Comparison of ENCODE assay signal across 11 mouse cellular contexts in genomic region chr15:83530233-83530632, GRCm38 (mm10). TPM values are rescaled to one million over a fixed set of nuclear protein-coding genes. Genes with fewer than 3 reads are reported as not detected.
DNase-seq lines count a peak whose midpoint lies in the region; ATAC-seq lines count a peak whose summit lies in the region.
"Had no signal": no experiment of that assay in that cellular context is flagged by ENCODE, and none has a peak within 500 bp of the region (broad histone marks: within the 10 kb centered on the region; RNA-seq: fewer than 3 reads in every experiment).

No protein-coding gene starts in this region.

- peak overlapping the region; percentile 50; the same call in 1 of the 2 replicates for H3K27ac ChIP-seq in limb, embryonic 10.5 days
- H3K27ac ChIP-seq in hindbrain, embryonic 13.5 days = no peak overlapping the region
- H3K27ac ChIP-seq: limb, embryonic 15.5 days had no signal

- H3K4me2 ChIP-seq in hindbrain, embryonic 13.5 days = no peak overlapping the region
- H3K4me2 ChIP-seq: limb, embryonic 15.5 days had no signal

- H3K4me1 ChIP-seq in limb, embryonic 10.5 days = peaks cover 22% of the 10 kb centered on the region
- H3K4me1 ChIP-seq in hindbrain, embryonic 13.5 days (replicated peaks) = peaks cover 17% of the 10 kb centered on the region

- no peak overlapping the region for H3K9ac ChIP-seq in hindbrain, embryonic 13.5 days
- H3K9ac ChIP-seq: limb, embryonic 15.5 days had no signal

- H3K27me3 ChIP-seq in limb, embryonic 10.5 days (ENCODE audit: low read depth, poor library complexity, severe bottlenecking) = peaks cover 56% of the 10 kb centered on the region
- peaks cover 36% of the 10 kb centered on the region for H3K27me3 ChIP-seq in hindbrain, embryonic 13.5 days

- H3K9me3 ChIP-seq in limb, embryonic 10.5 days (replicated peaks) = no peaks in the 10 kb centered on the region
- no peaks in the 10 kb centered on the region for H3K9me3 ChIP-seq in hindbrain, embryonic 13.5 days
- H3K9me3 ChIP-seq: limb, embryonic 15.5 days had no signal

- H3K36me3 ChIP-seq in limb, embryonic 10.5 days = no peaks in the 10 kb centered on the region
- no peaks in the 10 kb centered on the region for H3K36me3 ChIP-seq in hindbrain, embryonic 13.5 days
- H3K36me3 ChIP-seq: limb, embryonic 15.5 days had no signal

- DNase-seq in urinary bladder, postnatal 14 days (ENCODE audit: low spot score) = peak; percentile 75
- DNase-seq in urinary bladder, postnatal 4 days (ENCODE audit: low spot score in 2 of 2) = no peak
- peak; percentile 45 to 56 for DNase-seq in heart, postnatal 14 days
- DNase-seq in limb, embryonic 10.5 days (ENCODE audit: low spot score) = no peak
- DNase-seq in ovary, adult 18-20 months (ENCODE audit: low spot score) = no peak
- DNase-seq: right cerebral cortex, postnatal 14 days; thymus, postnatal 36 days had no signal

- no peak overlapping the region for H3K4me3 ChIP-seq in limb, embryonic 10.5 days
- no peak overlapping the region for H3K4me3 ChIP-seq in hindbrain, embryonic 13.5 days
- H3K4me3 ChIP-seq: limb, embryonic 15.5 days; myocyte had no signal

- ATAC-seq in erythroblast, adult 5-6 weeks (replicated peaks; ENCODE audit: low FRiP score, poor library complexity, severe bottlenecking) = no peak
- ATAC-seq in hindbrain, embryonic 13.5 days (ENCODE audit: low FRiP score) = no peak

- WGBS in limb, embryonic 10.5 days = 73% methylated on average over 9 of the region's 9 CpGs
- 84% methylated on average over 9 of the region's 9 CpGs for WGBS in hindbrain, embryonic 13.5 days

- intact Hi-C loops in heart, postnatal 14 days (cut with DNase I) = no loop called here

RNA-seq across cellular contexts. Expression of gene Bik, which starts 3.6 kb away (rescaled TPM):
- 10 to 100 TPM; 11.2 to 12.9 TPM for total RNA-seq in heart, postnatal 14 days (2021)
- 1.7 and 2.6 TPM in 2 replicates for polyA plus RNA-seq in limb, embryonic 10.5 days (2016; fragmentation: Nextera tagmentation; extraction: Ambion mirVana)
- total RNA-seq in erythroblast, adult 5-6 weeks (2015; ENCODE audit: low replicate concordance) = not detected in 2 replicates
- 0.84 TPM in 1 of 2 replicates, not detected in the other for total RNA-seq in erythroblast, adult 5-6 weeks (2017; ENCODE audit: low replicate concordance)
- polyA plus RNA-seq in hindbrain, embryonic 13.5 days (2015; fragmentation: Nextera tagmentation; extraction: Ambion mirVana) = 0.63 and 1.5 TPM in 2 replicates

RNA-seq across cellular contexts. Expression of gene Ttll1, which starts 19.5 kb away (rescaled TPM):
- total RNA-seq in heart, postnatal 14 days (2021) = 10 to 100 TPM; 43.0 to 43.6 TPM
- polyA plus RNA-seq in limb, embryonic 10.5 days (2016; fragmentation: Nextera tagmentation; extraction: Ambion mirVana) = 22.0 and 25.8 TPM in 2 replicates
- total RNA-seq in erythroblast, adult 5-6 weeks (2015; ENCODE audit: low replicate concordance) = 8.4 and 8.5 TPM in 2 replicates
- total RNA-seq in erythroblast, adult 5-6 weeks (2017; ENCODE audit: low replicate concordance) = 1.8 and 8.3 TPM in 2 replicates
- polyA plus RNA-seq in hindbrain, embryonic 13.5 days (2015; fragmentation: Nextera tagmentation; extraction: Ambion mirVana) = 112 and 113 TPM in 2 replicates

RNA-seq across cellular contexts. Expression of gene Tspo, which starts 33.2 kb away (rescaled TPM):
- 10 to 100 TPM; 64.8 to 66.0 TPM for total RNA-seq in heart, postnatal 14 days (2021)
- polyA plus RNA-seq in limb, embryonic 10.5 days (2016; fragmentation: Nextera tagmentation; extraction: Ambion mirVana) = 56.8 and 60.5 TPM in 2 replicates
- 51.5 and 85.9 TPM in 2 replicates for total RNA-seq in erythroblast, adult 5-6 weeks (2015; ENCODE audit: low replicate concordance)
- total RNA-seq in erythroblast, adult 5-6 weeks (2017; ENCODE audit: low replicate concordance) = 51.9 and 74.4 TPM in 2 replicates
- 12.8 and 13.1 TPM in 2 replicates for polyA plus RNA-seq in hindbrain, embryonic 13.5 days (2015; fragmentation: Nextera tagmentation; extraction: Ambion mirVana)

RNA-seq across cellular contexts. Expression of gene Mcat, which starts 33.4 kb away (rescaled TPM):
- 10 to 100 TPM; 32.9 to 33.0 TPM for total RNA-seq in heart, postnatal 14 days (2021)
- polyA plus RNA-seq in limb, embryonic 10.5 days (2016; fragmentation: Nextera tagmentation; extraction: Ambion mirVana) = 50.8 and 54.1 TPM in 2 replicates
- 0.38 TPM in 1 of 2 replicates, not detected in the other for total RNA-seq in erythroblast, adult 5-6 weeks (2015; ENCODE audit: low replicate concordance)
- total RNA-seq in erythroblast, adult 5-6 weeks (2017; ENCODE audit: low replicate concordance) = 3.1 and 4.3 TPM in 2 replicates
- 33.0 and 34.4 TPM in 2 replicates for polyA plus RNA-seq in hindbrain, embryonic 13.5 days (2015; fragmentation: Nextera tagmentation; extraction: Ambion mirVana)

Comparison
In these comparisons a context has a peak if more than half of its experiments do, and no peak if none do; other contexts are left out.
1. DNase-seq: peak in urinary bladder, postnatal 14 days (single experiment) and heart, postnatal 14 days (2 of 2); none in urinary bladder, postnatal 4 days (0 of 2), limb, embryonic 10.5 days (single experiment) and ovary, adult 18-20 months (single experiment).
2. RNA of gene Bik, which starts 3.6 kb away (total RNA-seq): 11.2 to 12.9 TPM in heart, postnatal 14 days; 0.84 TPM in erythroblast, adult 5-6 weeks; every median in the first group is over 4 times any median in the second.
3. RNA of gene Ttll1, which starts 19.5 kb away (total RNA-seq): 43.0 to 43.6 TPM in heart, postnatal 14 days; 1.8 to 8.5 TPM in erythroblast, adult 5-6 weeks; every median in the first group is over 4 times any median in the second.